Mouse (Mus musculus) G1E (cell line): ENCODE measurements around the gene Wnk2. TPM values are rescaled to one million over a fixed set of nuclear protein-coding genes. Genes with fewer than 3 reads are reported as not detected.

Source experiments
- ATAC-seq: 2 replicates; pipeline ENCODE4 v1.8.0; 2016; ENCODE audit warnings: mild to moderate bottlenecking; ENCODE audit not compliant: insufficient number of reproducible peaks, poor library complexity, low FRiP score, severe bottlenecking; ENCODE audit errors: extremely low read depth
- DNase-seq: peaks from one replicate; pipeline ENCODE4 v3.0.0; 2012; ENCODE audit warnings: low spot score
- H3K27me3 ChIP-seq: 2 replicates; pipeline ENCODE4 v1.6.1; 2012; ENCODE audit warnings: mild to moderate bottlenecking, low read length, inconsistent platforms; ENCODE audit not compliant: insufficient read depth
- H3K36me3 ChIP-seq: replicated peaks from 2 replicates; pipeline ENCODE3; 2012; ENCODE audit warnings: mild to moderate bottlenecking, inconsistent platforms
- H3K4me1 ChIP-seq: 2 replicates; pipeline ENCODE4 v1.6.1; 2012; ENCODE audit warnings: low read depth, low read length, inconsistent platforms, mixed read lengths; ENCODE audit not compliant: insufficient read depth
- H3K4me3 ChIP-seq: 2 replicates; pipeline ENCODE4 v1.5.1; 2012; ENCODE audit warnings: low read depth, mild to moderate bottlenecking, inconsistent platforms, low read length, moderate library complexity, mixed read lengths
- H3K9me3 ChIP-seq: replicated peaks from 2 replicates; pipeline ENCODE4 v1.6.1; 2012; ENCODE audit warnings: inconsistent platforms
- CTCF ChIP-seq: IDR thresholded peaks from 2 replicates; pipeline ENCODE4 v1.5.1; 2012; ENCODE audit warnings: low read depth, low read length, inconsistent platforms, mixed read lengths
- GATA1 ChIP-seq: IDR thresholded peaks from 2 replicates; pipeline ENCODE4 v1.6.1; 2012; ENCODE audit warnings: borderline replicate concordance, low read length, inconsistent platforms, mixed read lengths
- GATA2 ChIP-seq: IDR thresholded peaks from 2 replicates; pipeline ENCODE4 v1.6.1; 2012; ENCODE audit warnings: low read depth, low read length, inconsistent platforms, borderline replicate concordance
- POLR2AphosphoS5 ChIP-seq: IDR thresholded peaks from 2 replicates; pipeline ENCODE4 v1.6.1; 2012; ENCODE audit warnings: low read depth, low read length, inconsistent platforms; ENCODE audit not compliant: insufficient replicate concordance
- TAL1 ChIP-seq: conservative IDR thresholded peaks from 2 replicates; pipeline ENCODE4 v1.6.1; 2012; ENCODE audit warnings: low read depth, low read length, inconsistent platforms, mixed read lengths
- polyA plus RNA-seq: library from polyadenylated mRNA; stranded (reverse); fragments of >175 nt; gene quantifications from 2 replicates; pipeline ENCODE4 v1.2.3, GENCODE M21; 2012
- total RNA-seq, 2 experiments: library from RNA; stranded (forward) in 1 of 2; stranded (reverse) in 1 of 2; fragments of 200-1000 nt in 1 of 2; fragments of >200 nt in 1 of 2; fragmentation: Nextera tagmentation in 1 of 2; gene quantifications; 2 replicates each; pipeline ENCODE4 v1.2.3; 2014 to 2017

The Wnk2 gene
- total and polyA plus RNA-seq, 3 experiments, result 0.05 TPM; not detected in 2

DNA sequence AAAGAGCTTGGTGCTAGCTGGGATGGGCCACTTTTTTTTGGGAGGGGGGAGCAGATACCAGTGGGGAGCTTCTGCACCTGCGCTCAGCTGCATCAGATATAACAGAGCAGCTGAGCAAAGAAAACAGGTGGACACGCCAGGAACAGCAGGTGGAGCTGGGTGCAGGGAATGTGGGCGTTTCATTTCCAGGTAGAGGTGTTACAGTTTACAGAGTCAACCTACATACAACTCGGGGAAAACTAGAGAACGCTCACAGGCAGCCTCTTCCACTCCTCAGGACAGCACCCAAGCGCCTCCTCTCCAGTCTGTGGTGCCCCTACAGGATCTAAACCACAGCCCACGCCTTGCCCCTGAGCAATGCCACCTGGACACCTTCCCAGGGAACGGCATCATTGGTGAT, 35.2 kb downstream of the Wnk2 start:
- TF ChIP-seq GATA2 (no peak), GATA1 (no peak), TAL1 (no peak), CTCF (no peak), POLR2AphosphoS5 (no peak)
- H3K9me3 ChIP-seq, result no peaks in the 10 kb centered on the region
- H3K4me1 ChIP-seq, result no peaks in the 10 kb centered on the region
- H3K4me3 ChIP-seq, result no peak overlapping the region
- DNase-seq (no peak), ATAC-seq (no peak)
- no peaks in the 10 kb centered on the region for H3K36me3 ChIP-seq
- H3K27me3 ChIP-seq, result peaks cover 5% of the 10 kb centered on the region; the same call in 1 of the 2 replicates

DNA sequence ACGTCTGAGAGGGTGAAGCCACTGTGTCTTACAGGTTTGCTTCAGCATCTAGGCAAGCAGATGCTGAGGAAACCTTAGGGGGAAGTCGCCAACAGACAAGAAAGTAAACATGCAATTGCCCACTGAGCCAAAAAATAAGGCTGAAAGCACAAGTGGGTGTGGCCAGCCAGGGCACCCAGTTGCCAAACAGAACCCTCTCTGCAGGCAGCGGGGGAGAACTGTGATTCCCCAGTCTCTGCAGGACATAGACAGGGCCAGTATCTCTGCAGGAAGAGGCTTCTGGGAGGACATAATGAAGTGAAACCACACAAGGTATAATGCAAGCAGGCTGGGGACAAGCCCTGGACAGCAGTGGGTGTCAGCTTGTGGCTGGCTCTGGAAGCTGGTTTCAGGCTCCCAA, 38.1 kb downstream of the Wnk2 start:
- TF ChIP-seq GATA1, result no peak
- no peak for TF ChIP-seq POLR2AphosphoS5
- TF ChIP-seq TAL1, result no peak
- TF ChIP-seq CTCF, result no peak
- TF ChIP-seq GATA2, result no peak
- no peak overlapping the region for H3K4me3 ChIP-seq
- no peaks in the 10 kb centered on the region for H3K4me1 ChIP-seq
- H3K27me3 ChIP-seq, result peaks cover 5% of the 10 kb centered on the region; the same call in 1 of the 2 replicates
- H3K36me3 ChIP-seq, result no peaks in the 10 kb centered on the region
- ATAC-seq (no peak), DNase-seq (no peak)
- H3K9me3 ChIP-seq, result no peaks in the 10 kb centered on the region

DNA sequence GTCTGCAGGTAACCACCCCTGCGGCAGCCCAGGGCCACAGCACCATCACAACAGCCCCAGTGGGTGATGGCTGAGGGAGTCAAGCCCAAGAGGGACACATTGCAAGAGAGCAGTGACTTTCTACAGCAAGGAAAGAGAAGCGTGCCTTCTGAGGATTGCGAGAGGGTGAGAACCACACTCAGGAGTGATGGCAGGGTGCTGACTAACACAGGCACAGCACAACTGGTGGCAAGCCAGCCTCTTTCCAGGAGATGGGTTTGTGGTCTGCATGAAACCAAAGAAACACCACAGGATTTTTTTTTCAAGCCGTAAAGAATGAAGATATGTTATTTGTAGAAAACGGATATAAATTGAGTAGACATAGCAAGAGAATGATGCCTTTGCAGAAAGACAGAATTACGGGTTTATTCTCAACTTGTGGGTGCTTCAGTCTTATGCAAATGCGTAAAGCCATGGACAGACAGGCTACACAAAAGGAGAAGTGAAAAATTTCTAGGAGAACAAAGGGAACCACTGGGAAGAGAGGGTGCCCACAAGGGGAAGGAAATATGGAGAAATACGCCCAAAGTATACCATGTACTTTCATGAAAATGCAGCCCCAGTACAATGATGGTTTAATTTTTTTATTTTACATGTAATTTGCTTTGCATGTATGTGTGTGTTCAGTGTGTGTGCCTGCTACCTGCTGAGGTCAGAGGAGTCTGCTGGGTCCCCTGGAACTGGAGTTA, 39.5 kb downstream of the Wnk2 start:
- ATAC-seq, result no peak
- no peak overlapping the region for H3K4me3 ChIP-seq
- DNase-seq, result no peak

DNA sequence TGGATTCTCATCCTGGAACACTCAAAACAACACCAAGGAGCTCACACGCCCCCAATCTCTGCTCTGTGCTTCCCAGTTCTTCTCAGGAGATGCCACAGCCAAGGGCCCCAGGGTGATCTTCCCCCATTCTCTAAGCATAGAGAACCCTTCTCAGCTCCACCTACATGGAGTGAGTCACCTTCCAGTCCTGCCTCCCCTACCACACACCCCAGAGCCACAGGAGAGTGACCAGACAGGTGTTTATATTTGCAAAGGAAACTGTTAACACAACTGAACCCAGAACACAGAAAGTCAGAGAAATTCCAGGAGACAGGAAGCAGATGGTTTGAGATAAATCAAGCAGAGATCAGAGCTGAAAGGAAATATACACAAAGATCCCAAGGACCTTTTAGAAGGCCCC, 43.9 kb downstream of the Wnk2 start:
- no peak for DNase-seq
- ATAC-seq, result no peak
- TF ChIP-seq TAL1, result no peak
- TF ChIP-seq CTCF, result no peak
- TF ChIP-seq GATA1, result no peak
- no peak for TF ChIP-seq GATA2
- no peak for TF ChIP-seq POLR2AphosphoS5
- peaks cover 2% of the 10 kb centered on the region; the same call in 1 of the 2 replicates for H3K27me3 ChIP-seq
- no peaks in the 10 kb centered on the region for H3K36me3 ChIP-seq
- H3K9me3 ChIP-seq, result no peaks in the 10 kb centered on the region
- no peaks in the 10 kb centered on the region for H3K4me1 ChIP-seq
- H3K4me3 ChIP-seq, result no peak overlapping the region

More for the DNA sequence above, 39.5 kb downstream of the Wnk2 start:
- H3K27me3 ChIP-seq, result peaks cover 5% of the 10 kb centered on the region; the same call in 1 of the 2 replicates
- no peaks in the 10 kb centered on the region for H3K9me3 ChIP-seq
- TF ChIP-seq CTCF (no peak), GATA2 (no peak), GATA1 (no peak), POLR2AphosphoS5 (no peak), TAL1 (no peak)
- H3K36me3 ChIP-seq, result no peaks in the 10 kb centered on the region
- H3K4me1 ChIP-seq, result no peaks in the 10 kb centered on the region

DNA sequence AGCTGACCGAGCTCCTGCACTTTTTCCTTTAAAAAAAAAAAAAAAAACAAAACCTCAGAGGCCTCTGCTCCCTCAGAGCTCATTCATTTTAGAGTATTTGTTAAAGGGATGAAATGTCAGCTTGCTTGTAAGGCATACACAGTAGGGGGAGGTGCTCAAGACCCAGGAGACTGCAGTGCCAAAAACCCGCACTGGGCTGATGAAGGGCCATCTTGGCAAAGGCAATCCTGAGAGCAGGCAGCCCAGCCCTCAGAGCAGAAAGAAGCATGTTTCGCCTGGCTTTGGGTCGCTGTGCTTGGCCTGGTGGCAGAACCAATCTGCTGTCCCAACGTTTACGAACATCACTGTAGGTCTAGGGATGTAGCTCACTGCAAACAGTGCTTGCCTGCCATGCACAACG, 44.6 kb downstream of the Wnk2 start:
- Histone ChIP-seq H3K9me3 (no peaks in the 10 kb centered on the region), H3K36me3 (no peaks in the 10 kb centered on the region), H3K4me3 (no peak overlapping the region), H3K27me3 (peaks cover 2% of the 10 kb centered on the region; the same call in 1 of the 2 replicates), H3K4me1 (no peaks in the 10 kb centered on the region)
- TF ChIP-seq TAL1 (no peak), GATA1 (no peak), CTCF (no peak), POLR2AphosphoS5 (no peak), GATA2 (no peak)
- ATAC-seq (no peak), DNase-seq (no peak)

DNA sequence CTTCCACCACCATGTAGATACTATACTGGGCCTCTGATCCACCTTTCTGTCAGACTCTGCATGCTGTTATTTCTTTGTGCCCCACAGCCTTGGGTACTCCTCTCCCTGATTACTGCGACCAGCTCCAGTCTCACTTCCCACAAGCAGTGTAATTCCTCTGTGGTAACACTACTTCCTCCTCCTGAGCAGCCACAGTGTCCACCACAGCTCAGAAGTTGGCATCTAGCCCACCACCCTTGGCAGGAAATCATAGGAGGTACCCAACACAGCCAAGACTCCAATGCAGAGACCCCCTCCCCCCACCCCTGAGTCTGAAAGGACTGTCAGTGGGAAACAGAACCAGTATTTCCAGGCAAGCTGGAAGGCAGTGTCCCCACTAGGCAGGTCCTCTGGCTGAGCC, 47.4 kb downstream of the Wnk2 start:
- DNase-seq, result no peak
- Histone ChIP-seq H3K4me1 (no peaks in the 10 kb centered on the region), H3K4me3 (no peak overlapping the region), H3K36me3 (no peaks in the 10 kb centered on the region), H3K9me3 (no peaks in the 10 kb centered on the region), H3K27me3 (no peaks in the 10 kb centered on the region; the same call in 1 of the 2 replicates)
- ATAC-seq, result no peak
- TF ChIP-seq GATA2, result no peak
- no peak for TF ChIP-seq POLR2AphosphoS5
- TF ChIP-seq CTCF, result no peak
- no peak for TF ChIP-seq GATA1
- no peak for TF ChIP-seq TAL1
